Mouse (Mus musculus): ENCODE data around the gene Polr2h. TPM values are rescaled to one million over a fixed set of nuclear protein-coding genes. Genes with fewer than 3 reads are reported as not detected.

Gene Polr2h
- polyA plus RNA-seq, 1 experiment from 2014 or later, result 94.4 TPM

DNA sequence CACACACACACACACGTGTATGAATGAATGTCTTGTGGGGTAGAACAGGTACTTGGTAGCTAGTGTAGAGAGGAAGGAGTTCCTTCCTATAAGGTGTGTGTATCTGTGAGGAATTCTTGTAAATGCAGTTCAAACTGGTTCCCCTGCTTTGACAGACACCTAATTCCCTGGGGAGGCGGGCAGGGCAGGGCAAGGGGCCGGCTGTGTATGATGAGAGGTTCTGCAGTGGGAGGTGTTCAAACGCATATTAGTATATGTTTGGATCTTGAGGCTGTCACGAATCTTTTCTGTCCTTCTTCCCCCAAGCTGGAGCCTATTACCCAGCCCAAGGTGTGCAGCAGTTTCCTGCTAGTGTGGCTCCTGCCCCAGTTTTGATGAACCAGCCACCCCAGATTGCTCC, 40.1 kb upstream of the Polr2h start:
- Histone ChIP-seq H3K27me3 (replicated peaks; ENCODE audit: control insufficient read depth, insufficient read depth, low read length) (no peaks in the 10 kb centered on the region), H3K36me3 (ENCODE audit: control insufficient read depth, insufficient read depth) (peaks cover 47% of the 10 kb centered on the region), H3K9ac (replicated peaks; ENCODE audit: low read depth, low read length) (no peak overlapping the region), H3K4me3 (replicated peaks; ENCODE audit: low read length) (no peak overlapping the region), H3K4me2 (ENCODE audit: low read length) (no peak overlapping the region), H3K27ac (ENCODE audit: low read length) (no peak overlapping the region), H3K9me3 (ENCODE audit: control insufficient read depth, low read length) (no peaks in the 10 kb centered on the region), H3K4me1 (replicated peaks; ENCODE audit: control insufficient read depth, insufficient read depth, low read length) (peaks cover 17% of the 10 kb centered on the region)
- 87% methylated on average over 5 of the region's 5 CpGs for WGBS
- no peak for ATAC-seq

DNA sequence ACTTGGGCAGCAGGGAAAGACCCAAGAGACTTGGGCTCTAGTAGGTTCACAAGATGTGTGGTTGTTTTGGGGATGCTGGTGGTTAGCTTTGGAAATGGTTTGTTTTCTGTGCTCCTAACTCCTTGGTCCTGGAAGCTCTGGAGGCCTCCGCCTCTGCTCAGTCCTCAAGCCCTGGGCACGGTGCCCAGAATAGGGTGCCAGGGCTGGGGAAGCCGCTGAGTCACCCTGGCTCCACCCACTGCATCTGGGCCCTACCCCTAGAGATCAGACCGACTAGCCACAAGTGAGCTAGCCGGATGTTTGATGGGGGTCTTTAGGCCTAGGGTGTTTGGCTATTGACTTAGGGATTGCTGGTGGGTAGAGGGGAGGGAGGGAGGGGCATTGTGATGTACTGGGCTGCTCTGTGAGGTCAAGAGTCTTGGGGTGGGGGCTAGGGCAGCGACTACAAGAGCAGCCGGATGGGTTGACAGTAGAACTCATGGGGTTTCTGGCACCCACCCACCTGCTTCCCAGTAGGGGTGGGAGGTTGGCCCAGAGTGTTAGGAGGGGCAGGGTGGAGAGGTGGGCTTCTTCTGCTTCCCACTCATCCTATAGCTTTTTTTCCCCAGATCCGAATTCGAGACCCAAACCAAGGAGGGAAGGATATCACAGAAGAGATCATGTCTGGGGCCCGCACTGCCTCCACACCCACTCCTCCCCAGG, 39.3 kb upstream of the Polr2h start:
- Histone ChIP-seq H3K9me3 (ENCODE audit: control insufficient read depth, low read length) (no peaks in the 10 kb centered on the region), H3K9ac (replicated peaks; ENCODE audit: low read depth, low read length) (no peak overlapping the region), H3K4me3 (replicated peaks; ENCODE audit: low read length) (no peak overlapping the region), H3K36me3 (ENCODE audit: control insufficient read depth, insufficient read depth) (peaks cover 53% of the 10 kb centered on the region), H3K27ac (ENCODE audit: low read length) (no peak overlapping the region), H3K27me3 (replicated peaks; ENCODE audit: control insufficient read depth, insufficient read depth, low read length) (no peaks in the 10 kb centered on the region), H3K4me2 (ENCODE audit: low read length) (no peak overlapping the region), H3K4me1 (replicated peaks; ENCODE audit: control insufficient read depth, insufficient read depth, low read length) (peaks cover 17% of the 10 kb centered on the region)
- WGBS, result 65% methylated on average over 10 of the region's 10 CpGs
- no peak for ATAC-seq

GRCm38 (mm10) chr16:20690774-20691173, 26.7 kb upstream of the Polr2h start:
- Histone ChIP-seq H3K4me2 (ENCODE audit: low read length) (no peak overlapping the region), H3K9ac (replicated peaks; ENCODE audit: low read depth, low read length) (no peak overlapping the region), H3K36me3 (ENCODE audit: control insufficient read depth, insufficient read depth) (peaks cover 50% of the 10 kb centered on the region), H3K27me3 (replicated peaks; ENCODE audit: control insufficient read depth, insufficient read depth, low read length) (no peaks in the 10 kb centered on the region), H3K9me3 (ENCODE audit: control insufficient read depth, low read length) (no peaks in the 10 kb centered on the region), H3K4me1 (replicated peaks; ENCODE audit: control insufficient read depth, insufficient read depth, low read length) (peaks cover 25% of the 10 kb centered on the region), H3K4me3 (replicated peaks; ENCODE audit: low read length) (no peak overlapping the region), H3K27ac (ENCODE audit: low read length) (no peak overlapping the region)
- 93% methylated on average over 3 of the region's 3 CpGs for WGBS
- no peak for ATAC-seq

DNA sequence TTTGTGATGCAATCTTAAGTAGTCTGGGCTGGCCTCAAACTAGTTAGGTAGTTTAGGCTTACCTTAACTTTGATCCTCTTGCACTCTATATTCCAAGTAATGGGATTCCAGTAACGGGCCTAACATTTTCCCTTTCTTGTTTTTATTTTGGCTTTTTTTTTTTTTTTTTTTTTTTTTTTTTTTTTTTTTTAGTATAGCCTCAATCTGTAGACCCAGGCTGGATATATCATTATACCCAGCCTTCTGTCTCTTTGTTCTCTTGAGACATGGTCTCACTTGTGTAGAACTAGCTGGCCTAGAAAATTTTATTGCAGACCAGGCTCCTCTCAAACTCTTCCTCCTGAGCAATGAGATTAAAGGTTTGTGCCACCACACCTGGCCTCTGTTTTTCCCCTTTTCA, 25.8 kb upstream of the Polr2h start:
- 75% methylated on average over 1 of the region's 1 CpGs for WGBS
- H3K4me1 ChIP-seq (replicated peaks; ENCODE audit: control insufficient read depth, insufficient read depth, low read length), result peaks cover 31% of the 10 kb centered on the region
- H3K27ac ChIP-seq (ENCODE audit: low read length), result no peak overlapping the region
- no peak for ATAC-seq
- no peaks in the 10 kb centered on the region for H3K9me3 ChIP-seq (ENCODE audit: control insufficient read depth, low read length)
- H3K4me3 ChIP-seq (replicated peaks; ENCODE audit: low read length), result no peak overlapping the region
- no peak overlapping the region for H3K4me2 ChIP-seq (ENCODE audit: low read length)
- peaks cover 41% of the 10 kb centered on the region for H3K36me3 ChIP-seq (ENCODE audit: control insufficient read depth, insufficient read depth)
- no peaks in the 10 kb centered on the region for H3K27me3 ChIP-seq (replicated peaks; ENCODE audit: control insufficient read depth, insufficient read depth, low read length)
- no peak overlapping the region for H3K9ac ChIP-seq (replicated peaks; ENCODE audit: low read depth, low read length)

GRCm38 (mm10) chr16:20692241-20692965, 25.1 kb upstream of the Polr2h start:
- Histone ChIP-seq H3K9ac (replicated peaks; ENCODE audit: low read depth, low read length) (peak overlapping the region; percentile 92; the same call in 1 of the 2 replicates), H3K9me3 (ENCODE audit: control insufficient read depth, low read length) (no peaks in the 10 kb centered on the region), H3K4me3 (replicated peaks; ENCODE audit: low read length) (peak overlapping the region; percentile 79; the same call in 1 of the 2 replicates), H3K4me2 (ENCODE audit: low read length) (peak overlapping the region; percentile 82), H3K36me3 (ENCODE audit: control insufficient read depth, insufficient read depth) (peaks cover 34% of the 10 kb centered on the region), H3K27me3 (replicated peaks; ENCODE audit: control insufficient read depth, insufficient read depth, low read length) (no peaks in the 10 kb centered on the region), H3K4me1 (replicated peaks; ENCODE audit: control insufficient read depth, insufficient read depth, low read length) (peaks cover 33% of the 10 kb centered on the region), H3K27ac (ENCODE audit: low read length) (peak overlapping the region; percentile 97)
- 54% methylated on average over 16 of the region's 16 CpGs for WGBS
- no peak for ATAC-seq

DNA sequence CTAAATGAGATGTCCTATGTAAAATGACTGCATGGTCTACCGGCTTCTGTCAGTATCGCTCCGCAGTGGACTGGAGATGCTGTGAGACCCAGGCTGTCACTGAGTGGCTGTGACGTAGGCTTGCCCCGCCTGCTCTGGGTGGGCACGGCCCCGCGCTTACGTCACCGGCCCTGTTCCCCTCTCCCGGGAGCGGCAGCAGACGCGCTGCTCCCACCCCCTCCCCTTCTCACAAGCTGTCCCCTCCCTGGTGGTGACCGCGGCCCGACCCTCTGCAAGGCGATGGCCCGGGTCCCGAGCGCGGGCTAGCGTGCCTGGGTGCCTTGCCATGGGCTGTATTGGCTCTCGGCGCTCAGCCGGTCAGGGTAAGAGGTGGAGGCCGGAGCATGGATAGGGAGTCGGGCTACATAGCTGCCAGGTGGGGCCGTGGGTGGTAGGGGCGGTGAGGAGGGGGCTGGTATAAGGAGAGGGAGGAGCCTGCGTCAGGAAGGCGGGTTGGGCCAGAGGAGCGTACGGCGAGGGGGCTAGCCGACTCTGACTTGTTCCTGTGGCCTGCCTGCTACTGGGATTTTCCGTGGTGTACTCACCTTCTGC, 24.3 kb upstream of the Polr2h start, which contains the start of gene Fam131a:
Gene Fam131a, plus strand, starts transcription at position 131 of the 591 bp plus-strand sequence.
- peak; percentile 94 for ATAC-seq
- H3K36me3 ChIP-seq (ENCODE audit: control insufficient read depth, insufficient read depth), result peaks cover 29% of the 10 kb centered on the region
- H3K9me3 ChIP-seq (ENCODE audit: control insufficient read depth, low read length), result no peaks in the 10 kb centered on the region
- H3K4me3 ChIP-seq (replicated peaks; ENCODE audit: low read length), result peak within 1 kb of the TSS; percentile 79
- H3K27me3 ChIP-seq (replicated peaks; ENCODE audit: control insufficient read depth, insufficient read depth, low read length), result no peaks in the 10 kb centered on the region
- H3K4me1 ChIP-seq (replicated peaks; ENCODE audit: control insufficient read depth, insufficient read depth, low read length), result peaks cover 33% of the 10 kb centered on the region
- WGBS, result under 1% methylated on average over 37 of the region's 37 CpGs
- H3K4me2 ChIP-seq (ENCODE audit: low read length), result peak within 1 kb of the TSS; percentile 82
- peak within 1 kb of the TSS; percentile 92 for H3K9ac ChIP-seq (replicated peaks; ENCODE audit: low read depth, low read length)
- H3K27ac ChIP-seq (ENCODE audit: low read length), result peak within 1 kb of the TSS; percentile 97

DNA sequence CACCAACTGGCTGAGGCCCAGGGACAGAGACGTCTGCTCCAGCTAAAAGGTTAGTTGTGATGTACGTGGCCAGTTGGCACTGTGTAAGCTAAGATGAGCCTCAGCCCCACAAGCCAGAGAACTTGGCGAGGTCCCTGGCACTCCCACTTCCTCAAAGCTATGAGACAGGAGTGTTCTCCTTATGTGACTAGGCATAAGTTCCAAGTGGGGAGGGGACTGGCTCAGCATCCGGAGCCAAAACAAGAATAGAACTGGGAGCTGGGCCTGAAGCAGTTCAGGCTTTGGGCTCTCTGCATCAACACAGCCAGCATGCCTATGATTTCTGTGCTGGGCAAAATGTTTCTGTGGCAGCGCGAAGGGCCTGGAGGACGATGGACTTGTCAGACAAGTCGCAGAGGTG, 22.7 kb upstream of the Polr2h start:
- peaks cover 33% of the 10 kb centered on the region for H3K4me1 ChIP-seq (replicated peaks; ENCODE audit: control insufficient read depth, insufficient read depth, low read length)
- peak overlapping the region; percentile 50 for H3K4me3 ChIP-seq (replicated peaks; ENCODE audit: low read length)
- peak overlapping the region; percentile 86 for H3K27ac ChIP-seq (ENCODE audit: low read length)
- H3K27me3 ChIP-seq (replicated peaks; ENCODE audit: control insufficient read depth, insufficient read depth, low read length), result no peaks in the 10 kb centered on the region
- 57% methylated on average over 8 of the region's 8 CpGs for WGBS
- H3K36me3 ChIP-seq (ENCODE audit: control insufficient read depth, insufficient read depth), result peaks cover 21% of the 10 kb centered on the region
- no peak for ATAC-seq
- peak overlapping the region; percentile 79 for H3K4me2 ChIP-seq (ENCODE audit: low read length)
- H3K9ac ChIP-seq (replicated peaks; ENCODE audit: low read depth, low read length), result 0 out of 2 replicates have a peak overlapping the region, but pooled peaks have one; percentile 4
- H3K9me3 ChIP-seq (ENCODE audit: control insufficient read depth, low read length), result no peaks in the 10 kb centered on the region

DNA sequence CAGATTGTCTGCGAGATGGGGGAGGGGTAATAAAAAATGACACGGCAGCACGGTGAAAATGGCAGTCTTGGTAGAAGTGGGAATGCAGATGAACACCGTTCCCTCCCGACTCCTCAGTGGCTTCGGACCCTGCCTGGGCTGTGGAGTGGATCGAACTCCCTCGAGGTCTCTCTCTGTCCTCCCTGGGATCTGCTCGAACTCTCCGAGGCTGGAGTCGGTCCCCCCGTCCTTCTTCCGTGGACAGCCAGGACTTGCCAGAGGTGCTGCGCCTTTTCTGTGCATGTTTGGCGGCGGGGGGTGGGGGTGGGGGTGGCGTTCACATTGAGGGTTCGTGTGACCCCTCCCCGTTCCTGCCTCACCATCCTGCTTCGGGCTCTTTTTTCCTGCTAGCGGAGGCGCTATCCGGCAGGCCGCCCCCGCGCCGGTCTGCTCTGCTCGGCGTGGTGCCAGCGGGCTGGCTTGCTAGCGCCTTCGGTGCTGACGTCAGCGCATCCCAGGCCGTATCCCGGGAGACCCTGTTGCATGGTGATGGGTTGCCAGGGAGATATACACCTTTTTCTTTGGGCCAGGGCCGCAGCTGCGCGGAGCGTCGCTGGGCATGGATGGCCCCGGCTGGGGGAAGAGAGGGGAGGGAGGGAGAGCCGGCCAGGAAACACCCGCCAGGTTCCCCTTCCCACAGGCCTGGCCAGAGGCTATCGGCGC, 21.7 kb upstream of the Polr2h start:
- ATAC-seq, result peak; percentile 77
- under 1% methylated on average over 46 of the region's 46 CpGs for WGBS
- peak overlapping the region; percentile 50 for H3K4me3 ChIP-seq (replicated peaks; ENCODE audit: low read length)
- H3K4me2 ChIP-seq (ENCODE audit: low read length), result peak overlapping the region; percentile 79
- H3K9me3 ChIP-seq (ENCODE audit: control insufficient read depth, low read length), result no peaks in the 10 kb centered on the region
- H3K36me3 ChIP-seq (ENCODE audit: control insufficient read depth, insufficient read depth), result peaks cover 13% of the 10 kb centered on the region
- H3K27me3 ChIP-seq (replicated peaks; ENCODE audit: control insufficient read depth, insufficient read depth, low read length), result no peaks in the 10 kb centered on the region
- peaks cover 33% of the 10 kb centered on the region for H3K4me1 ChIP-seq (replicated peaks; ENCODE audit: control insufficient read depth, insufficient read depth, low read length)
- peak overlapping the region; percentile 86 for H3K27ac ChIP-seq (ENCODE audit: low read length)
- H3K9ac ChIP-seq (replicated peaks; ENCODE audit: low read depth, low read length), result peak overlapping the region; percentile 70

DNA sequence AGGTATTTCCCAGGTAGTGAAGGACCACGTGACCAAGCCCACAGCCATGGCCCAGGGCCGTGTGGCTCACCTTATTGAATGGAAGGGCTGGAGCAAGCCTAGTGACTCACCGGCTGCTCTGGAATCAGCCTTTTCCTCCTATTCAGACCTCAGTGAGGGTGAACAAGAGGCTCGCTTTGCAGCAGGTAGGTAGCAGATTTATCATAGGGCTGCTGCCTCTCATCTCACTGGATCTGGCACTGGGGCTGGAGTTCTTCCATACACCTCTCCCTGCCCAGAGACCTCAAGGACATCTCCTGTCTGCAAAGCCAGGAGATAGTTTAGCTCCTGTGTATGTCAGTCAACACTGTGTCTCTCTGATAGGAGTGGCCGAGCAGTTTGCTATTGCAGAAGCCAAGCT, 18.2 kb upstream of the Polr2h start:
- ATAC-seq, result no peak
- Histone ChIP-seq H3K9me3 (ENCODE audit: control insufficient read depth, low read length) (no peaks in the 10 kb centered on the region), H3K4me1 (replicated peaks; ENCODE audit: control insufficient read depth, insufficient read depth, low read length) (peaks cover 32% of the 10 kb centered on the region), H3K4me3 (replicated peaks; ENCODE audit: low read length) (no peak overlapping the region), H3K9ac (replicated peaks; ENCODE audit: low read depth, low read length) (no peak overlapping the region), H3K36me3 (ENCODE audit: control insufficient read depth, insufficient read depth) (peaks cover 9% of the 10 kb centered on the region; the same call in 1 of the 2 replicates), H3K4me2 (ENCODE audit: low read length) (no peak overlapping the region), H3K27me3 (replicated peaks; ENCODE audit: control insufficient read depth, insufficient read depth, low read length) (no peaks in the 10 kb centered on the region), H3K27ac (ENCODE audit: low read length) (no peak overlapping the region)
- 83% methylated on average over 5 of the region's 5 CpGs for WGBS

Data from forebrain, embryonic 16.5 days (tissue).